Mouse (Mus musculus) stomach, postnatal 0 days (tissue): ENCODE data around the gene Serp2. TPM values are rescaled to one million over a fixed set of nuclear protein-coding genes. Genes with fewer than 3 reads are reported as not detected.
A peak's percentile ranks its signal among the peaks of the same experiment; 100 is the strongest.
"Not testable (repeated sequence)": the region's sequence is repeated elsewhere in the genome, so short reads cannot be mapped to it uniquely, and the experiment has no call there.

Experiments
- ATAC-seq: fragments of 200-750 bp; cut with Nextera tagmentation; 2 replicates; pipeline ENCODE4 v1.8.0; 2017; ENCODE audit not compliant: low FRiP score, low TSS enrichment
- DNase-seq: peaks from one replicate; pipeline ENCODE4 v3.0.0-alpha.2; 2016; ENCODE audit warnings: low spot score
- H3K27ac ChIP-seq: fragments of 300-500 bp; sonication (generic); replicated peaks from 2 replicates; pipeline ENCODE4 v1.5.1; 2014; ENCODE audit warnings: mild to moderate bottlenecking, control low read depth
- H3K27me3 ChIP-seq: fragments of 300-500 bp; sonication (generic); 2 replicates; pipeline ENCODE4 v1.6.1; 2014; ENCODE audit warnings: low read length; ENCODE audit not compliant: control insufficient read depth, insufficient read depth
- H3K36me3 ChIP-seq: fragments of 300-500 bp; sonication (generic); 2 replicates; pipeline ENCODE4 v1.6.1; 2014; ENCODE audit warnings: low read length, mixed read lengths; ENCODE audit not compliant: control insufficient read depth, insufficient read depth
- H3K4me1 ChIP-seq: fragments of 300-500 bp; sonication (generic); replicated peaks from 2 replicates; pipeline ENCODE4 v1.6.1; 2014; ENCODE audit warnings: antibody characterized with exemption; ENCODE audit not compliant: control insufficient read depth, insufficient read depth
- H3K4me2 ChIP-seq: fragments of 300-500 bp; sonication (generic); replicated peaks from 2 replicates; pipeline ENCODE4 v1.6.1; 2014; ENCODE audit warnings: low read depth, mild to moderate bottlenecking, control low read depth, moderate library complexity
- H3K4me3 ChIP-seq: fragments of 300-500 bp; sonication (generic); 2 replicates; pipeline ENCODE4 v1.5.1; 2014; ENCODE audit warnings: low read depth, low read length, control low read depth
- H3K9ac ChIP-seq: fragments of 300-500 bp; sonication (generic); 2 replicates; pipeline ENCODE4 v1.6.1; 2014; ENCODE audit warnings: mild to moderate bottlenecking, low read length, control low read depth, mixed read lengths
- H3K9me3 ChIP-seq: fragments of 300-500 bp; sonication (generic); 2 replicates; pipeline ENCODE4 v1.6.1; 2016; ENCODE audit warnings: low read length; ENCODE audit not compliant: control insufficient read depth
- CTCF ChIP-seq: IDR thresholded peaks from 2 replicates; pipeline ENCODE4 v1.5.1; 2016; ENCODE audit warnings: antibody characterized with exemption, low read depth, mild to moderate bottlenecking, moderate library complexity
- EP300 ChIP-seq: optimal IDR thresholded peaks from 2 replicates; pipeline ENCODE3; 2016; ENCODE audit warnings: antibody characterized with exemption
- WGBS: fragments of 180-500 bp; shearing (Covaris S2); extraction: QIAGEN DNeasy Blood & Tissue Kit; methylation state at CpG from one replicate; pipeline ENCODE4 v1.1.7; 2014; 5-methylcytosine and 5-hydroxymethylcytosine counted together
- polyA plus RNA-seq: library from polyadenylated mRNA; unstranded; fragments of >200 nt; fragmentation: Nextera tagmentation; extraction: Ambion mirVana; gene quantifications from 2 replicates; pipeline ENCODE4 v1.2.1, GENCODE M21; 2015

Gene Serp2
- polyA plus RNA-seq, 1 experiment from 2014 or later: 7.4 TPM

- Histone ChIP-seq H3K27ac (no peak overlapping the region), H3K4me1 (peaks cover 5% of the 10 kb centered on the region), H3K4me2 (no peak overlapping the region), H3K27me3 (no peaks in the 10 kb centered on the region), H3K4me3 (no peak overlapping the region), H3K36me3 (no peaks in the 10 kb centered on the region), H3K9me3 (no peaks in the 10 kb centered on the region), H3K9ac (no peak overlapping the region)
- WGBS: 63% methylated on average over 9 of the region's 9 CpGs
- ATAC-seq (no peak), DNase-seq (no peak)
- TF ChIP-seq EP300 (no peak), CTCF (no peak)
These were observed 11.9 kb upstream of the Serp2 start for GRCm38 (mm10) chr14:76568548-76568947.

- Histone ChIP-seq H3K4me3 (no peak overlapping the region), H3K36me3 (no peaks in the 10 kb centered on the region), H3K4me1 (peaks cover 5% of the 10 kb centered on the region), H3K4me2 (no peak overlapping the region), H3K9ac (no peak overlapping the region), H3K27ac (no peak overlapping the region), H3K27me3 (no peaks in the 10 kb centered on the region), H3K9me3 (no peaks in the 10 kb centered on the region)
- TF ChIP-seq EP300 (no peak), CTCF (no peak)
- 86% methylated on average over 1 of the region's 1 CpGs for WGBS
- DNase-seq (no peak), ATAC-seq (no peak)
These were observed 10.6 kb upstream of the Serp2 start for GRCm38 (mm10) chr14:76567280-76567679.

- H3K4me3 ChIP-seq: no peak overlapping the region
- WGBS: 90% methylated on average over 8 of the region's 8 CpGs
- H3K9me3 ChIP-seq: no peaks in the 10 kb centered on the region
- H3K9ac ChIP-seq: no peak overlapping the region
- no peak overlapping the region for H3K27ac ChIP-seq
- H3K4me2 ChIP-seq: no peak overlapping the region
- H3K27me3 ChIP-seq: no peaks in the 10 kb centered on the region
- no peak for TF ChIP-seq EP300
- TF ChIP-seq CTCF: no peak
- ATAC-seq: no peak
- no peak for DNase-seq
- peaks cover 5% of the 10 kb centered on the region for H3K4me1 ChIP-seq
- no peaks in the 10 kb centered on the region for H3K36me3 ChIP-seq
These were observed 10.0 kb upstream of the Serp2 start for GRCm38 (mm10) chr14:76566711-76567110.

GRCm38 (mm10) chr14:76566193-76566592 lies 9.5 kb upstream of the Serp2 start:
- ATAC-seq: no peak

GRCm38 (mm10) chr14:76559208-76559607 lies 2.5 kb upstream of the Serp2 start:
- no peaks in the 10 kb centered on the region for H3K36me3 ChIP-seq
- no peaks in the 10 kb centered on the region for H3K9me3 ChIP-seq
- TF ChIP-seq CTCF (no peak), EP300 (no peak)
- no peak overlapping the region for H3K4me2 ChIP-seq
- WGBS: 91% methylated on average over 2 of the region's 2 CpGs
- ATAC-seq (no peak), DNase-seq (no peak)
- H3K4me3 ChIP-seq: no peak overlapping the region
- H3K9ac ChIP-seq: no peak overlapping the region
- no peaks in the 10 kb centered on the region for H3K27me3 ChIP-seq
- no peak overlapping the region for H3K27ac ChIP-seq
- H3K4me1 ChIP-seq: no peaks in the 10 kb centered on the region; the same call in none of the 2 replicates

More at GRCm38 (mm10) chr14:76566193-76566592, 9.5 kb upstream of the Serp2 start:
- WGBS: 64% methylated on average over 4 of the region's 4 CpGs
- Histone ChIP-seq H3K9ac (no peak overlapping the region), H3K27ac (no peak overlapping the region), H3K4me1 (peaks cover 5% of the 10 kb centered on the region), H3K4me2 (no peak overlapping the region), H3K36me3 (no peaks in the 10 kb centered on the region), H3K27me3 (no peaks in the 10 kb centered on the region), H3K9me3 (no peaks in the 10 kb centered on the region), H3K4me3 (no peak overlapping the region)
- TF ChIP-seq EP300 (no peak), CTCF (no peak)
- DNase-seq: no peak

- peak; percentile 45 for DNase-seq
- 44% methylated on average over 8 of the region's 8 CpGs for WGBS
These were observed 1.5 kb upstream of the Serp2 start for GRCm38 (mm10) chr14:76558171-76558570.

More at GRCm38 (mm10) chr14:76558171-76558570, 1.5 kb upstream of the Serp2 start:
- not testable (repeated sequence) for H3K4me2 ChIP-seq, H3K9me3 ChIP-seq, H3K27ac ChIP-seq, H3K27me3 ChIP-seq, H3K4me3 ChIP-seq, H3K9ac ChIP-seq, H3K36me3 ChIP-seq, H3K4me1 ChIP-seq
- 0 out of 2 replicates have a peak, but pooled peaks have one; percentile 13 for ATAC-seq
